Mouse (Mus musculus): ENCODE results near the gene Gss. TPM values are rescaled to one million over a fixed set of nuclear protein-coding genes. Genes with fewer than 3 reads are reported as not detected.

Gene Gss
- polyA plus RNA-seq, 1 experiment from 2014 or later = 23.9 TPM

DNA sequence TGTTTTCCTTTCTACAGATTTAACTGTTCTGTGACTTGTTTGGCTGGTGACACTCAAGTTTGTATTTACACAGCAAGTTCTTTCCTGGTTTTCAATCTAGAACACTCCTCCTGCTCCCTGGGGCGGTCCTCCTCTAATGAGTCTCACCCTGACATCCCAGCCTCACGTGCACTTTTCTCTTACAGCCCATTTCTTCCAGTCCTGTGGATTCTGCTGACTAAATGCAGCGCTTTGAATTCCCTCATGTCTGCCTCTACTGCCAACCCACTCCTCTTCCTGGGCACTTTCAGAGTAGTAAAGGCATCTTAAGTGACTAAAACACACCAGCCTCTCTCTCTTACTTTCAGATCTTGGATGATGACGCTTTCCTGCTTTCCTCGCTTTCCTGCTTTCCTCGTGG is 934 bp downstream of the Gss start:
- no peak for ATAC-seq (ENCODE audit: insufficient number of reproducible peaks, insufficient read depth, low FRiP score, low TSS enrichment, low read depth)
- Histone ChIP-seq H3K4me3 (replicated peaks) (peak overlapping the region; percentile 57), H3K27me3 (0 out of 2 replicates have a peak, but pooled peaks cover 7% of the 10 kb centered on the region), H3K4me1 (replicated peaks) (peaks cover 7% of the 10 kb centered on the region; the same call in 1 of the 2 replicates), H3K9ac (replicated peaks) (peak overlapping the region; percentile 74), H3K4me2 (peak overlapping the region; percentile 69), H3K9me3 (no peaks in the 10 kb centered on the region), H3K27ac (peak overlapping the region; percentile 87; the same call in 1 of the 2 replicates), H3K36me3 (no peaks in the 10 kb centered on the region)
- 9% methylated on average over 6 of the region's 6 CpGs for WGBS

DNA sequence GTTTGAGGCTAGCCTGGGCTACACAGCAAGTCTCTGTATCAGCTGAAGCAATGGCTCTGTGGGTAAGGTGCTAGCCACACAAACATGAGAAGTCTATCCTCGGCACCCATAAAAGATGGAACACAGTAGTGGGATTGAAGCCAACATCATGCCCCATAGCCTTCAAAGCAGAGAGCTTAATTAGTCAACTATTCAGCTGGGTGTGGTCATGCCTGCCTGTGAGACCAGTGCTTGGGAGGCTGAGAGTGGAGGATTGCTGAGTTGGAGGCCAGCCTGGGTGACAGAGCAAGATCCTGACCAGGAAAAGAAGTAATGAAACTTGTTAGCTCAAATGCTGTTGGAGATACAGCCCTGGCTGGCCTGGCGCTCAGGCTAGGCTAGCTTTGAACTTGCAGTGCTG is 1.7 kb downstream of the Gss start:
- Histone ChIP-seq H3K4me1 (replicated peaks) (peaks cover 7% of the 10 kb centered on the region; the same call in 1 of the 2 replicates), H3K4me2 (0 out of 2 replicates have a peak overlapping the region, but pooled peaks have one; percentile 69), H3K9ac (replicated peaks) (no peak overlapping the region), H3K27me3 (0 out of 2 replicates have a peak, but pooled peaks cover 6% of the 10 kb centered on the region), H3K36me3 (no peaks in the 10 kb centered on the region), H3K27ac (no peak overlapping the region), H3K9me3 (no peaks in the 10 kb centered on the region), H3K4me3 (replicated peaks) (no peak overlapping the region)
- no peak for ATAC-seq (ENCODE audit: insufficient number of reproducible peaks, insufficient read depth, low FRiP score, low TSS enrichment, low read depth)
- WGBS = 93% methylated on average over 2 of the region's 2 CpGs

DNA sequence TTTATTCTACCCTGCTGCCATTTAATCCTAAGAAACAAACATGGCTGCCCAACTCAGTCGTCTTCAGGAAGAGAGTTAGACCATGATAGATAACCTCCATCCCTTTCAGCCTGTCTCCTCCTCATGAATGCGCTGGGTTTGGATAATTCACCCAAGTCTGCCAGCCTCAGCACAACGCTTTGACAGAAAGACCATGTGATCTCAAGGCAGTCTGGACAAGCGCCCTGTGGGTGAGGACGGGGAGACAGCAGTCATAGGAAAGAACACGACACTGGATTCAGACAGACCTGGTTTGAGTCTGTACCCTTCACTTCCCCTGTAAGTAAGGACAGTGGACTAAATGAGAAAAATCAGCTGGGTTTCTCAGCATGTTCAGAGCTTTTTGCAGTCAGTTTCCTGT is 3.1 kb downstream of the Gss start:
- peaks cover 7% of the 10 kb centered on the region; the same call in 1 of the 2 replicates for H3K4me1 ChIP-seq (replicated peaks)
- H3K27me3 ChIP-seq = no peaks in the 10 kb centered on the region
- no peaks in the 10 kb centered on the region for H3K36me3 ChIP-seq
- no peak overlapping the region for H3K4me2 ChIP-seq
- H3K9me3 ChIP-seq = no peaks in the 10 kb centered on the region
- no peak overlapping the region for H3K4me3 ChIP-seq (replicated peaks)
- no peak for ATAC-seq (ENCODE audit: insufficient number of reproducible peaks, insufficient read depth, low FRiP score, low TSS enrichment, low read depth)
- H3K9ac ChIP-seq (replicated peaks) = no peak overlapping the region
- H3K27ac ChIP-seq = no peak overlapping the region
- WGBS = 83% methylated on average over 6 of the region's 6 CpGs

DNA sequence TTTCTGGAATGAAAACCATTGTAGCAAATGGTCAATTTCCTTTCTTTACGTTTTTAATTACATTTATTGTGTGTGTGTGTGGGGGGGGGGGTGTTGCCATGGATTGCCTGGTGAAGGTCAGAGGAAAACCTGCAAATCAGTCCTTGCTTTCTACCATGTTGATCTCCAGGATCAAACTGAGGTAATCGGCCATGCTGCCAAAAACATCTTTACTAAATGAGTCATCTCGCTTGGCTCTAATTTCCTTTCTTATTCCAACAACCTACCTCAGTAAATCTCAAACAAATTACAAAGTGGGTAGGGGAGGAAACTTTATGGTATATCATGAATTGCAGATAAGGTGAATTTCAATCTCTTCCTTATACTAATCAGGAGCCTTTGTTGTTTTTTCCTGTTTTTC is 4.5 kb downstream of the Gss start:
- H3K4me3 ChIP-seq (replicated peaks) = no peak overlapping the region
- H3K4me1 ChIP-seq (replicated peaks) = peaks cover 7% of the 10 kb centered on the region; the same call in 1 of the 2 replicates
- 81% methylated on average over 3 of the region's 3 CpGs for WGBS
- no peaks in the 10 kb centered on the region for H3K36me3 ChIP-seq
- ATAC-seq (ENCODE audit: insufficient number of reproducible peaks, insufficient read depth, low FRiP score, low TSS enrichment, low read depth) = no peak
- no peak overlapping the region for H3K4me2 ChIP-seq
- no peaks in the 10 kb centered on the region for H3K27me3 ChIP-seq
- no peaks in the 10 kb centered on the region for H3K9me3 ChIP-seq
- no peak overlapping the region for H3K27ac ChIP-seq
- H3K9ac ChIP-seq (replicated peaks) = no peak overlapping the region

DNA sequence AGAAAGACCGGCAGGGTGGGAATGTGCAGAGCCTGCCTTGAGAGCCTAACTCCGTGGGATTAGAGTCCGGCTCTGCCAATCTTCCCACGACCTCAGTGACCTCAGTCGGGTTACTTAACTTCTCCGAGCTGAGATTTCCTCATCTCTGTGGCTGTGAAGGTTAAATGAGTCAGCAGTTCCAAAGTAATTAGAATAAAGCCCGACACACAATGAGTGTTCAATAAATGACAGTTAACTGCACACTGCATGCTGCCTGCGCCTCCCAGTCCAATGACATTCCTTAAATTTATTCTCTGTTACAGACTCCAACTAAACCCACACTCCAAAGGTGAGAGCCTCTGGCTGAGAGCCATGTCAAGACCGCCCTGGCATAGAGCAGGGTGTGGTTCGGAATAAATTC is 7.1 kb downstream of the Gss start:
- H3K4me2 ChIP-seq = no peak overlapping the region

DNA sequence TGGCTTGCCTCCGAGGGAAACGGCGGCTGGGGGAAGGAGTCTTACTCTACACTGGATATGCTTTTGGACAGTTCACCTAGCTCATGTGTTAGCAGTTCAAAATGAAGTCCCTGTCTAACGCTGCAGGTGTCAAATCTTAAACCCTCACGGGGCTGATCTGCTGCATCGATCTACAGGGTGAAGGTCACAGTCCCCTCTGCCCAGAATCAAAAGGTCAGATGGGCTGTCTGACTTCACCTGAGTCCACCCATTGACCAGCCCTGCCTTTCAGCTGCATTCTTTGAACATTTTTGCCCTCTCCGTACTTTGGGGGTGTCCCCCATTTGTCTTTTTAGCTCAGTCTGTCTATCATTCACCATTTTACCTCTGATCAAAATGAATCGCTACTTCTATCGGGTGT is 7.5 kb downstream of the Gss start:
- Histone ChIP-seq H3K9ac (replicated peaks) (no peak overlapping the region), H3K36me3 (no peaks in the 10 kb centered on the region), H3K27ac (no peak overlapping the region), H3K4me1 (replicated peaks) (no peaks in the 10 kb centered on the region), H3K9me3 (no peaks in the 10 kb centered on the region), H3K4me3 (replicated peaks) (no peak overlapping the region), H3K4me2 (no peak overlapping the region), H3K27me3 (no peaks in the 10 kb centered on the region)
- no peak for ATAC-seq (ENCODE audit: insufficient number of reproducible peaks, insufficient read depth, low FRiP score, low TSS enrichment, low read depth)
- 86% methylated on average over 9 of the region's 9 CpGs for WGBS

More for the DNA sequence above, 7.1 kb downstream of the Gss start:
- ATAC-seq (ENCODE audit: insufficient number of reproducible peaks, insufficient read depth, low FRiP score, low TSS enrichment, low read depth) = no peak
- no peak overlapping the region for H3K27ac ChIP-seq
- H3K9ac ChIP-seq (replicated peaks) = no peak overlapping the region
- no peak overlapping the region for H3K4me3 ChIP-seq (replicated peaks)
- H3K9me3 ChIP-seq = no peaks in the 10 kb centered on the region
- H3K27me3 ChIP-seq = no peaks in the 10 kb centered on the region
- H3K4me1 ChIP-seq (replicated peaks) = no peaks in the 10 kb centered on the region
- WGBS = 78% methylated on average over 10 of the region's 10 CpGs
- H3K36me3 ChIP-seq = no peaks in the 10 kb centered on the region

DNA sequence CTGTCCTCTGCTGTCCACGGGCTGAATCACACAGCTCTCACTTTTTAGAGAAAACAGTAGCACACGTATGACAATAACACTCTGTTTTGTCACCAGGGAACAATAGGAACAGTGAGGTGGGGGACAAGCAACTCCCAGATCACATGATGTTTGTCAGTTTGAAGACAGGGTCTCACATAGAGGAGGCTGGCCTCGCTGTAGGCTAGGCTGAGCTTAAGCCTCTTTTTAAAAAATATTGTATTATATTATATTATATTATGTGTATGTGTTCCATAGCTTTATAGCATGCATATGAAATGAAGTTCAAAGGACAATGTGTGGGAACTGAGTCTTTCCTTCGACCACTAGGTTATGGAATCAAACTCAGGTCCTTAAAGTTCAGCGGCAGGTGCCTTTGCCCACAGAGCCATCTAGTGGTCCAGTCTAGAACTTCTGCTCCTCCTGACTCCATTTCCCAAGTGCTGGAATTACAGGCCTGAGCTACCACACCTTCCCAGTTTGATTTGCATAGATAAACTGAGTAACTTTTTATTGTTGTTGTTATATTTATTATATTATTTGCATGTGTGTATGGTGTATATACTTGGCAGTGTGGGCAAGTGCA is 8.6 kb downstream of the Gss start:
- Histone ChIP-seq H3K27ac (no peak overlapping the region), H3K9ac (replicated peaks) (no peak overlapping the region), H3K4me2 (no peak overlapping the region), H3K36me3 (no peaks in the 10 kb centered on the region), H3K4me3 (replicated peaks) (no peak overlapping the region), H3K9me3 (no peaks in the 10 kb centered on the region), H3K4me1 (replicated peaks) (no peaks in the 10 kb centered on the region), H3K27me3 (no peaks in the 10 kb centered on the region)
- ATAC-seq (ENCODE audit: insufficient number of reproducible peaks, insufficient read depth, low FRiP score, low TSS enrichment, low read depth) = 0 out of 2 replicates have a peak, but pooled peaks have one; percentile 20
- WGBS = 44% methylated on average over 5 of the region's 5 CpGs

DNA sequence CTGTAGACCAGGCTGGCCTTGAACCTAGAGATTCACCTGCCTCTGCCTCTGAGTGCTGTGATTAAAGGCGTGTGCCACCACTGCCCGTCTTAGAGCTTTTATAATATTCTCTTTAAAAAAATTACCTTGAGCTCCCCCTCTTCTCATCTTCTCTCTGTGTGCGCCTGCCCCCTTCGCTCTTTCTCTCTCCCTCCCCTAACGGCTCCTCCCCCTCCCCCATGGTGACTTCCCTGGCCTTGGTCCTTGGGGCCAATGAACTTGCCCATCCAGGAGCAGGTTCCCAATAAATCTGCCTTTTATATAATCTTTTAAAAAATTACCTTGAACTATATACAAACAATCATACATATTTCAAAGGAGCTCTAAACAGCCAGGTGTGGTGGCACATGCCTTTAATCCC is 9.6 kb downstream of the Gss start:
- 82% methylated on average over 5 of the region's 5 CpGs for WGBS
- Histone ChIP-seq H3K27ac (no peak overlapping the region), H3K4me2 (no peak overlapping the region), H3K4me3 (replicated peaks) (no peak overlapping the region), H3K4me1 (replicated peaks) (no peaks in the 10 kb centered on the region), H3K9me3 (no peaks in the 10 kb centered on the region), H3K36me3 (no peaks in the 10 kb centered on the region), H3K27me3 (no peaks in the 10 kb centered on the region), H3K9ac (replicated peaks) (no peak overlapping the region)
- no peak for ATAC-seq (ENCODE audit: insufficient number of reproducible peaks, insufficient read depth, low FRiP score, low TSS enrichment, low read depth)

DNA sequence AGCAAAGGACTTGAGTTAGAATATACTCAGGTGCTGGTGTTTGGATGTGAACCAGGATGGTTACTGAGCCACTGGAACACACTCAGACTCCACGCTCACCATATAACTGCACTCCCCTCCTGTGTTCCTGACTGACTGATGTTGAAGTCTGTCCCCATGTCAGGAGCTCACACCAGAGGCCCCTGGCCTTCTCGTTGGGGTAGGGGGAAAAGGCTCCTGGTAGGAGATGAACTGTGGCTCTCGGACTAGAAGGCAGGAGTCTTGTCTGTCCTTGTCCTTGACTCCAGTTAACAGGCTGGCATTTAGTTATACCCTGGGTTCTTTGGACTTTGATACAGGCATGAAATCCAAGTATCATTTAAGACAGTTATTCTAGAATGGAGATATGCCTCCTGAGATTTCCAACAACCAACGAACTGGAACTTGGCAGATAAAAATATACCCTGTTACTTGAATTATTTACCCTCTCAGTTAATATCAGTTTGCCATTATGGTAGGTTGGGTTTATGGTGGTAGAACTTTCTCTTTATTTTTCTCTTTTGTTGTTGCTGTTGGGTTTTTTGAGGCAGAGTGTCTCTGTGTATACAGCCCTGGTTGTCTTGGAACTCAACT is 10.1 kb downstream of the Gss start:
- no peaks in the 10 kb centered on the region for H3K36me3 ChIP-seq
- no peak overlapping the region for H3K27ac ChIP-seq
- ATAC-seq (ENCODE audit: insufficient number of reproducible peaks, insufficient read depth, low FRiP score, low TSS enrichment, low read depth) = no peak
- H3K4me1 ChIP-seq (replicated peaks) = no peaks in the 10 kb centered on the region
- no peak overlapping the region for H3K4me3 ChIP-seq (replicated peaks)
- 73% methylated on average over 4 of the region's 4 CpGs for WGBS
- H3K27me3 ChIP-seq = no peaks in the 10 kb centered on the region
- no peaks in the 10 kb centered on the region for H3K9me3 ChIP-seq
- H3K4me2 ChIP-seq = no peak overlapping the region
- H3K9ac ChIP-seq (replicated peaks) = no peak overlapping the region

DNA sequence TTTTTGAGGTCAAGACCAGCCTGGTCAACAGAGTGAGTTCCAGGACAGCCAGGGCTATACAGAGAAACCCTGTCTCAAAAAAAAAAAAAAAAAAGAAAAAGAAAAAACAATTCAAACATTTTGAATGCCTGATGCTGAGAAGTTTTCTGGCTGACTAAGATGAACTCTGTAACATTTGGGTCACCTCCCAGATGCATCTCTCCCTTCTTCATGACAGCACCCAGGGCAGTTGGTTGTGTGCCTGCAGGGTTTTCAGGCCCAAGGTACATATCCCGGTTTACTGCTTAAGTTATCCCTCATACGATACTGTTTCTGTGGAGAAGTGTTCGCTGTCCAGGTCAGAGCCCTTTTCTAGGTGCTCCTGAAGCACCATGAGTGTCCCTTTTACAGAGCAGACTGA is 12.3 kb downstream of the Gss start:
- WGBS = 93% methylated on average over 3 of the region's 3 CpGs
- H3K36me3 ChIP-seq = no peaks in the 10 kb centered on the region
- H3K27me3 ChIP-seq = no peaks in the 10 kb centered on the region
- H3K27ac ChIP-seq = no peak overlapping the region
- H3K4me1 ChIP-seq (replicated peaks) = no peaks in the 10 kb centered on the region
- H3K9ac ChIP-seq (replicated peaks) = no peak overlapping the region
- H3K9me3 ChIP-seq = no peaks in the 10 kb centered on the region
- no peak overlapping the region for H3K4me2 ChIP-seq
- H3K4me3 ChIP-seq (replicated peaks) = no peak overlapping the region
- no peak for ATAC-seq (ENCODE audit: insufficient number of reproducible peaks, insufficient read depth, low FRiP score, low TSS enrichment, low read depth)

DNA sequence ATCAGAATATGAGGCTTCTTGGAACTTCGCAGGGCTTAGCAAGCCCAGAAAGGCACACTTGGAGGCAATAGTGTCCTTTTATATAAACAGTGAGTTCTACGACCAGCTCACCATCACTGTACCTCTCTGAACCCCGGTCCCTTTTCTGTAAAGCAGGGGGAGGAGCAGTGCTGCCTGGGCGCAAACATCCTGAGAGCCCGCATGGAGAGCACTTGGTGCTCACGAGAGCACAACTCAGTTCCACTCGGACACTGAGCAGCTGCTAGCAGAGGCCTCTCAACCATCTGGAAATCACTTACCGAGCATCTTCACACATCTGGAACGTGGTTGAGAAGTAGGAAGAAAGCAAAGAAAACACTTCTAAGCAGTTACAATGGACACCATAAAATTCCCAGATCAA is 16.0 kb downstream of the Gss start:
- no peak for ATAC-seq (ENCODE audit: insufficient number of reproducible peaks, insufficient read depth, low FRiP score, low TSS enrichment, low read depth)
- Histone ChIP-seq H3K36me3 (no peaks in the 10 kb centered on the region; the same call in 1 of the 2 replicates), H3K9me3 (no peaks in the 10 kb centered on the region), H3K4me2 (no peak overlapping the region), H3K27me3 (no peaks in the 10 kb centered on the region), H3K4me1 (replicated peaks) (no peaks in the 10 kb centered on the region), H3K9ac (replicated peaks) (no peak overlapping the region), H3K4me3 (replicated peaks) (no peak overlapping the region), H3K27ac (no peak overlapping the region)
- 62% methylated on average over 9 of the region's 9 CpGs for WGBS

DNA sequence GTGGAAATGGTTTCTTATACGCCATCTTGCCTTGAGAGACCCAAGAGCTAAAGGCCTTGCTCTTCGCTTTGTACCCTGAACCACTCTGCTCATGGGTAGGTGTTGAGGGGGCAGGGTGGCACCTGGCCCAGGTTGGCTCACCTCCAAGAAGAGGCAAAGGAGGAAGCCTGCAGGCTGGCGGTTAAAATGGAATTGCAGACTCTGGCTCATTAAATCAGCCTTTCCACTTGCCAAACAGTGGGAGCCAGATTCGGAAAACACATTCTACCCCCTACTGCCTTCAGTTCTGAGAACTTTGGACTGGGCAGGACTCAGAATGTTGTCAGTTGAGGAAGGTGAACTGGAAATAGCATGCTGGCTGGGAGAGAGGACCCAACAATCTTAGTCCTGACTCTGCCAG is 17.9 kb downstream of the Gss start:
- Histone ChIP-seq H3K4me3 (replicated peaks) (no peak overlapping the region), H3K9ac (replicated peaks) (no peak overlapping the region), H3K4me1 (replicated peaks) (no peaks in the 10 kb centered on the region), H3K9me3 (no peaks in the 10 kb centered on the region), H3K36me3 (no peaks in the 10 kb centered on the region; the same call in 1 of the 2 replicates), H3K4me2 (no peak overlapping the region), H3K27me3 (no peaks in the 10 kb centered on the region), H3K27ac (no peak overlapping the region)
- no peak for ATAC-seq (ENCODE audit: insufficient number of reproducible peaks, insufficient read depth, low FRiP score, low TSS enrichment, low read depth)
- WGBS = 83% methylated on average over 4 of the region's 4 CpGs

Measured in limb, embryonic 12.5 days (tissue).